Mouse (Mus musculus) stomach, postnatal 0 days (tissue): ENCODE results near the gene Mrpl58.

Source experiments
- CTCF ChIP-seq: IDR thresholded peaks from 2 replicates; pipeline ENCODE4 v1.5.1; 2016; ENCODE audit warnings: antibody characterized with exemption, low read depth, mild to moderate bottlenecking, moderate library complexity
- EP300 ChIP-seq: optimal IDR thresholded peaks from 2 replicates; pipeline ENCODE3; 2016; ENCODE audit warnings: antibody characterized with exemption

GRCm38 (mm10) chr11:115381743-115382539, 21.6 kb upstream of the Mrpl58 start, which contains the start of gene Cdr2l:
- TF ChIP-seq CTCF (0 out of 2 replicates have a peak, but pooled peaks have one; percentile 1), EP300 (no peak)
